Mouse (Mus musculus): ENCODE data around the gene Slc39a9.

GRCm38 (mm10) chr12:80615371-80616257 is 28.1 kb upstream of the Slc39a9 start:
- TF ChIP-seq CTCF (IDR thresholded peaks at IDR 0.05; ENCODE audit: low read depth) (no peak), EP300 (IDR thresholded peaks at IDR 0.05; ENCODE audit: low read depth) (no peak)
